Mouse (Mus musculus): ENCODE results near the gene Hbb-bs. TPM values are rescaled to one million over a fixed set of nuclear protein-coding genes. Genes with fewer than 3 reads are reported as not detected.
"Not testable (repeated sequence)": the region's sequence is repeated elsewhere in the genome, so short reads cannot be mapped to it uniquely, and the experiment has no call there.

Hbb-bs gene
- polyA plus RNA-seq, 1 experiment from 2014 or later, result 173 TPM

DNA sequence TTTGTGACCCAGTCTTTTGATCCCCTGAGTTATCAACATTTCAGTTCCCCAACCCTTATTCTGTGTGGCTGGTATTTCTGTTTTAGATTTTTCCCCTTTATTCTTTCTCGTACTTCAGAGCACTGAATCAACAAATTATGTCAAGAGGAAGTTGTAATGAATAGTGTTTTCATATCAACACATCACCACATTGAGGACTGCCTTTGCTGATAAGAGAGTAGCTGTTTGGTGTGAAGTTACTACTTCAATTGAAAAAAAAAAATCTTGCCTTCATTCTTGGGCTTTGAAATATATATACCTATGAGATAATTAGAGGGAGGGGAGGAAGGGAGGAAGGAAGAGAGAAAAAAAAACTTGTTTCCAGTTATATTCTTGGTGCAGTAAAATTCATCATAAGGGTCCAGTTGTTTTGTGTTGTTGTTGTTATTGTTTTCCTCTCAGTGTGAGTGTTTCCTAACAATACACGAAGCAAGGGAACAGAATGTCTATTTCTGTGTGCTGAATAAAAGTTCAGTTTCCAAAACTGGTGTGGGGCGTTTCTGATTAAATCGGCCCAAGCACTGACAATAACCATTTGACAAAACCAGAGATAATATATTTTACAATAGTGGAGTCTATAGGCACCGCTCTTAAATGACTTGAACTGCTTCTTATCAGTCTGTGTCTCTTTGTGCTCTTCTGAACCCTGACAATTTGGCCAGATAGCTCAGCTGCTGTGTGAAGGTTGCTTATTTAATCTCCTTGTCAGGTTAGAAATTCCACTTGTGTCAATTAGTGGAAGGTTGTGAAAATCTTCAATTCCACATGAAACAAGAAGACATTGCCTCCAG is 18.7 kb downstream of the Hbb-bs start:
- Histone ChIP-seq H3K4me3 (no peak overlapping the region), H3K27ac (peak overlapping the region; percentile 36; the same call in 1 of the 2 replicates), H3K27me3 (ENCODE audit: insufficient read depth, poor library complexity, severe bottlenecking) (no peaks in the 10 kb centered on the region), H3K36me3 (no peaks in the 10 kb centered on the region), H3K4me1 (no peaks in the 10 kb centered on the region), H3K9me3 (no peaks in the 10 kb centered on the region)
- DNase-seq (ENCODE audit: low spot score), result no peak
- 27% methylated on average over 5 of the region's 5 CpGs for WGBS

DNA sequence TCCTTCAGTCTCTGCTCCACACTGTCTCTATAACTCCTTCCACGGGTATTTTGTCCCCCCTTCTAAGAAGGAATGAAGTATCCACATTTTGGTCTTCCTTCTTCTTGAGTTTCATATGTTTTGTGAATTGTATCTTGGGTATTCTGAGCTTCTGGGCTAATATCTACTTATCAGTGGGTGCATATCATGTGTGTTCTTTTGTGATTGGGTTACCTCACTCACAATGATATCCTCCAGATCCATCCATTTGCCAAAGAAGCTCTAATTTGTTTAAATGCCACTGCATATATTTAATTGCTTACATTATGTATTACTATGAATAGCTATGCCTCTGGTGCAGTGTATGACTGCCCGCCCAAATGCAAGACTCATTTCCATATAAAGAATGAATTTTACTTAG is 19.8 kb downstream of the Hbb-bs start:
- not testable (repeated sequence) for H3K27me3 ChIP-seq (ENCODE audit: insufficient read depth, poor library complexity, severe bottlenecking); DNase-seq (ENCODE audit: low spot score); H3K4me3 ChIP-seq; H3K36me3 ChIP-seq; H3K27ac ChIP-seq; H3K9me3 ChIP-seq; H3K4me1 ChIP-seq
- 71% methylated on average over 2 of the region's 2 CpGs for WGBS

DNA sequence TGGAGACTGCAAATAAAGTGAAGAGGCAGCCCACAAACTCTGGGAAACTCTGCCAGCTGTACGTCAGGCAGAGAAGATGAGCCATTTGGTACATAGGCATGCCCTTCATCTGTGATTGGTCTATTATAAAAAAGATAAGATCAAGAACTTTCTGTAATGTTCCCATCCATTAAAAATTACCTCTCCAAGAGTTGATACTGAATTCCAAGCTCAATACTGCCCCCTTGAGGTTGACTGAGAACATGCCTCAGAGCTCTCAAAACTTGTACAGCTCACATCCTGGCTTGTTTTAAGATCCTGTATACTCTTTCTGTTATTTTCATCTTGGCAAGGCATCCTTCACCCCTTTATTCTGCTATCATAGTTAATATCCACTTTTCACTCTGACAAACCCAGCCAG is 21.0 kb downstream of the Hbb-bs start:
- Histone ChIP-seq H3K4me1 (no peaks in the 10 kb centered on the region), H3K36me3 (no peaks in the 10 kb centered on the region), H3K27me3 (ENCODE audit: insufficient read depth, poor library complexity, severe bottlenecking) (no peaks in the 10 kb centered on the region), H3K9me3 (no peaks in the 10 kb centered on the region), H3K27ac (no peak overlapping the region), H3K4me3 (no peak overlapping the region)
- WGBS, result 70% methylated on average over 1 of the region's 1 CpGs
- no peak for DNase-seq (ENCODE audit: low spot score)

DNA sequence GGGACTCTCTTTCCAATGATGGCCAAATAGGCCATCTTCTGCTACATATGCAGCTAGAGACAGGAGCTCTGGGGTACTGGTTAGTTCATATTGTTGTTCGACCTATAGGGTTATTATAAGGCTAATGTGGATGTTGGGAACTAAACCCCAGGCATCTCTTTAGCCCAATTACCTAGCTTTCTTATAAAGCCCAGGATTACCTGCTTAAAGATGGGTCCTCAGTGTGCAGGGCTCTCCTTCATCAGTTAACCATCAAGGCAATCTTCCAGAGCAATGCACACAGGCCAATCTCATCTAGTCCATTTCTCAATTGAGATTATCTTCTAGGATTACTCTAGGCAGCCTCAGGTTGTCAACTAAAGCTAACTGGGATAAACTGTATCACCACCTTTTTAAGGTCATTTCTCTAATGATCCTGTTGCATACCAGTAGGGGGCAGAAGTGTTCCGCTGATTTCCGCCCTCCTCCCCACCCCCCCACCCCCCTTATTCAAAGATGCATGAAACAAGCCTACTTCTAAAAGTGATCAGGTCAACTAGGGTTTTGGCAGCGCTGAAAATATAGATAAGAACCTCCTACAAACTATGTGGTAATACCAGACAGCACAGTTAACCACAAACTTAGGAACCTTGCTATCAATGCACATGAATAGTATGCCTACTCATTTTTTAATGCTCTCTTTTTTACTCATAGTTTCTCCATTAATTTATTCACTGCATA is 35.1 kb downstream of the Hbb-bs start:
- Histone ChIP-seq H3K27me3 (ENCODE audit: insufficient read depth, poor library complexity, severe bottlenecking) (no peaks in the 10 kb centered on the region), H3K9me3 (no peaks in the 10 kb centered on the region), H3K36me3 (no peaks in the 10 kb centered on the region), H3K27ac (no peak overlapping the region), H3K4me1 (no peaks in the 10 kb centered on the region), H3K4me3 (no peak overlapping the region)
- DNase-seq (ENCODE audit: low spot score), result no peak
- 16% methylated on average over 4 of the region's 4 CpGs for WGBS

DNA sequence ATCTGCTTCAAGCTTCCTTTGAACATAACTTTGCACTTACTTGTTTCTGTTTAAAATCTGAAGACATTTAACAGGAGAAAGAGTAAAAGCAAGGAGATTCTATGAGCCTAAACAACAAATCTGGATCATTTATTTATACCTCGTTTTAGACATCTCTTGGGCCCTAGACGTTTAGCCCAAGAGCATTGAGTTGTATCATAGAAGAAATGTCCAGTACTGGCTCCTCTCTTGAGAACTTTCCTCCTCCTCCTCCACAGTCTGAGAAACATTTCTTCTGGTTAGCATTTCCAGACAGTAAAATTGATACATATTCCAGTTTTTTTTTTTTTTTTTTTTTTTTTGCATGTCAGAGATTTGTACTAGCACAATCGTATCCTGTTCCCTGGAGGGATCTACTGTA is 36.2 kb downstream of the Hbb-bs start, which contains the start of gene Olfr67:
Olfr67 (minus strand) TSS at position 101 of the 400 bp plus-strand sequence.
- Histone ChIP-seq H3K4me3 (no peak within 1 kb of the TSS), H3K36me3 (no peaks in the 10 kb centered on the region), H3K9me3 (no peaks in the 10 kb centered on the region), H3K27ac (no peak within 1 kb of the TSS), H3K27me3 (ENCODE audit: insufficient read depth, poor library complexity, severe bottlenecking) (no peaks in the 10 kb centered on the region), H3K4me1 (no peaks in the 10 kb centered on the region)
- DNase-seq (ENCODE audit: low spot score), result no peak
- WGBS, result 80% methylated on average over 3 of the region's 3 CpGs

DNA sequence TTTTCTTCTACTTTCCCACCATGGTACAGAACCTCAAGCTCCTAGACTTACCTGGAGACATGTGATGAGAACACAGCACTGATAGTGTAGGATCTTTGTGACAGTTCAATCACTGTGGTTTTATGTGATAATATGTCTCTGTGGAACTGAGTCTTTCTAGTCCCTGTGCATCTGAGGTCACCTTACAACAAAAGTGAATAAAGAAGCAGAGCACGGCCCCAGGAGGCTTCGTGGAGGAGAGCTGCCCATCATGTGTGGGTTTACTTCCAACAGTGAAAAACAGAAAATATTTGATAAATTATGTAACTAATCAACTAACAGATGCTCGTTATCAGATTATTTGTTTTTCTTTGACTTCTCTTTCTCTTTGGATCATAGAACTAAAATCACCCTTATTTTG is 48.3 kb downstream of the Hbb-bs start, which contains the start of gene Olfr68:
Olfr68 (minus strand) TSS at position 101 of the 400 bp plus-strand sequence.
- 80% methylated on average over 3 of the region's 3 CpGs for WGBS
- no peaks in the 10 kb centered on the region for H3K27me3 ChIP-seq (ENCODE audit: insufficient read depth, poor library complexity, severe bottlenecking)
- no peaks in the 10 kb centered on the region for H3K36me3 ChIP-seq
- no peak within 1 kb of the TSS for H3K27ac ChIP-seq
- no peaks in the 10 kb centered on the region for H3K9me3 ChIP-seq
- H3K4me1 ChIP-seq, result no peaks in the 10 kb centered on the region
- no peak for DNase-seq (ENCODE audit: low spot score)
- no peak within 1 kb of the TSS for H3K4me3 ChIP-seq

DNA sequence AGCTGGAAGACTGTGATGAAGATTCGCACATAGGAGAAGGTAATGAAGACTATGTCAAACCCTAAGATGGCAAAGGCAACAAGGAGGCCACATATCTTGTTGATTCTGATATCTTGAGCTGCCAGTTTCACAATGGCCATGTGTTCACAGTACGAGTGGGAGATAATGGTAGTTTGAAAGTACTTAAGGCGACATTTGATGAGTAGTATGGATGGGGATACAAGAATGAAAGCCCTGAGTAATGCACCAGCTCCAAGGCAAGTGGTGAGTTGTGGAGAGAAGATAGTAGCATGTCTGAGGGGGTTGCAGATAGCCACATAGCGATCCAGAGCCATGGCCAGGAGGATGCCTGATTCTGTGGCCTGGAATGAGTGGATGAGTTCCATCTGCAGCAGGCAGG is 50.2 kb downstream of the Hbb-bs start:
- 62% methylated on average over 4 of the region's 4 CpGs for WGBS
- not testable (repeated sequence) for DNase-seq (ENCODE audit: low spot score); H3K36me3 ChIP-seq; H3K27ac ChIP-seq; H3K4me3 ChIP-seq; H3K27me3 ChIP-seq (ENCODE audit: insufficient read depth, poor library complexity, severe bottlenecking); H3K9me3 ChIP-seq; H3K4me1 ChIP-seq

Other genes starting within 250 kb of the Hbb-bs start
- not detected in 2 replicates for gene Olfr618, start 238.0 kb downstream of the Hbb-bs start, polyA plus RNA-seq (2016; fragmentation: Nextera tagmentation; extraction: Ambion mirVana)
- gene Olfr619, start 227.5 kb downstream of the Hbb-bs start, polyA plus RNA-seq (2016; fragmentation: Nextera tagmentation; extraction: Ambion mirVana), result not detected in 2 replicates
- not detected in 2 replicates for gene Olfr620, start 215.6 kb downstream of the Hbb-bs start, polyA plus RNA-seq (2016; fragmentation: Nextera tagmentation; extraction: Ambion mirVana)
- not detected in 2 replicates for gene Olfr622, start 185.4 kb downstream of the Hbb-bs start, polyA plus RNA-seq (2016; fragmentation: Nextera tagmentation; extraction: Ambion mirVana)
- not detected in 2 replicates for gene Olfr623, start 164.4 kb downstream of the Hbb-bs start, polyA plus RNA-seq (2016; fragmentation: Nextera tagmentation; extraction: Ambion mirVana)
- not detected in 2 replicates for gene Olfr624, start 156.9 kb downstream of the Hbb-bs start, polyA plus RNA-seq (2016; fragmentation: Nextera tagmentation; extraction: Ambion mirVana)
- gene Olfr625-ps1, start 145.4 kb downstream of the Hbb-bs start, polyA plus RNA-seq (2016; fragmentation: Nextera tagmentation; extraction: Ambion mirVana), result not detected in 2 replicates
- gene Olfr243, start 113.4 kb downstream of the Hbb-bs start, polyA plus RNA-seq (2016; fragmentation: Nextera tagmentation; extraction: Ambion mirVana), result not detected in 2 replicates
- not detected in 2 replicates for gene Olfr628, start 97.7 kb downstream of the Hbb-bs start, polyA plus RNA-seq (2016; fragmentation: Nextera tagmentation; extraction: Ambion mirVana)
- not detected in 2 replicates for gene Olfr629, start 83.2 kb downstream of the Hbb-bs start, polyA plus RNA-seq (2016; fragmentation: Nextera tagmentation; extraction: Ambion mirVana)
- gene Olfr630, start 70.8 kb downstream of the Hbb-bs start, polyA plus RNA-seq (2016; fragmentation: Nextera tagmentation; extraction: Ambion mirVana), result not detected in 2 replicates
- not detected in 2 replicates for gene Olfr69, start 56.5 kb downstream of the Hbb-bs start, polyA plus RNA-seq (2016; fragmentation: Nextera tagmentation; extraction: Ambion mirVana)
- gene Olfr68, start 48.4 kb downstream of the Hbb-bs start, polyA plus RNA-seq (2016; fragmentation: Nextera tagmentation; extraction: Ambion mirVana), result not detected in 2 replicates
- gene Olfr67, start 36.3 kb downstream of the Hbb-bs start, polyA plus RNA-seq (2016; fragmentation: Nextera tagmentation; extraction: Ambion mirVana), result not detected in 2 replicates
- 442 and 979 TPM in 2 replicates for gene Hbb-bt, start 14.1 kb downstream of the Hbb-bs start, polyA plus RNA-seq (2016; fragmentation: Nextera tagmentation; extraction: Ambion mirVana)
- gene Hbb-bh2, start 12.4 kb upstream of the Hbb-bs start, polyA plus RNA-seq (2016; fragmentation: Nextera tagmentation; extraction: Ambion mirVana), result 0.28 and 1.2 TPM in 2 replicates
- 8,898 and 9,884 TPM in 2 replicates for gene Hbb-bh1, start 15.1 kb upstream of the Hbb-bs start, polyA plus RNA-seq (2016; fragmentation: Nextera tagmentation; extraction: Ambion mirVana)
- 17,516 and 23,478 TPM in 2 replicates for gene Hbb-y, start 25.1 kb upstream of the Hbb-bs start, polyA plus RNA-seq (2016; fragmentation: Nextera tagmentation; extraction: Ambion mirVana)
- not detected in 2 replicates for gene Olfr66, start 58.2 kb upstream of the Hbb-bs start, polyA plus RNA-seq (2016; fragmentation: Nextera tagmentation; extraction: Ambion mirVana)
- not detected in 2 replicates for gene Olfr64, start 66.4 kb upstream of the Hbb-bs start, polyA plus RNA-seq (2016; fragmentation: Nextera tagmentation; extraction: Ambion mirVana)
- gene Olfr65, start 75.4 kb upstream of the Hbb-bs start, polyA plus RNA-seq (2016; fragmentation: Nextera tagmentation; extraction: Ambion mirVana), result not detected in 2 replicates
- gene Olfr631, start 100.7 kb upstream of the Hbb-bs start, polyA plus RNA-seq (2016; fragmentation: Nextera tagmentation; extraction: Ambion mirVana), result not detected in 2 replicates
- gene Olfr632, start 106.3 kb upstream of the Hbb-bs start, polyA plus RNA-seq (2016; fragmentation: Nextera tagmentation; extraction: Ambion mirVana), result not detected in 2 replicates
- not detected in 2 replicates for gene Olfr633, start 116.3 kb upstream of the Hbb-bs start, polyA plus RNA-seq (2016; fragmentation: Nextera tagmentation; extraction: Ambion mirVana)
- gene Olfr635, start 143.1 kb upstream of the Hbb-bs start, polyA plus RNA-seq (2016; fragmentation: Nextera tagmentation; extraction: Ambion mirVana), result not detected in 2 replicates
- not detected in 2 replicates for gene Olfr638, start 170.7 kb upstream of the Hbb-bs start, polyA plus RNA-seq (2016; fragmentation: Nextera tagmentation; extraction: Ambion mirVana)
- not detected in 2 replicates for gene Olfr639, start 189.2 kb upstream of the Hbb-bs start, polyA plus RNA-seq (2016; fragmentation: Nextera tagmentation; extraction: Ambion mirVana)
- not detected in 2 replicates for gene Olfr640, start 197.5 kb upstream of the Hbb-bs start, polyA plus RNA-seq (2016; fragmentation: Nextera tagmentation; extraction: Ambion mirVana)
- gene Olfr641, start 207.3 kb upstream of the Hbb-bs start, polyA plus RNA-seq (2016; fragmentation: Nextera tagmentation; extraction: Ambion mirVana), result not detected in 2 replicates
- not detected in 2 replicates for gene Olfr642, start 224.6 kb upstream of the Hbb-bs start, polyA plus RNA-seq (2016; fragmentation: Nextera tagmentation; extraction: Ambion mirVana)
- not detected in 2 replicates for gene 4930516K23Rik, start 233.3 kb upstream of the Hbb-bs start, polyA plus RNA-seq (2016; fragmentation: Nextera tagmentation; extraction: Ambion mirVana)
- not detected in 2 replicates for gene Olfr644, start 243.8 kb upstream of the Hbb-bs start, polyA plus RNA-seq (2016; fragmentation: Nextera tagmentation; extraction: Ambion mirVana)

Data from heart, embryonic 10.5 days (tissue).